Mouse (Mus musculus) liver, embryonic 14.5 days (tissue): ENCODE measurements around the gene Lipc.

Source experiments
- CTCF ChIP-seq: IDR thresholded peaks from 2 replicates; pipeline ENCODE4 v1.5.1; 2016; ENCODE audit warnings: antibody characterized with exemption, low read depth, control low read depth
- EP300 ChIP-seq: IDR thresholded peaks from 2 replicates; pipeline ENCODE4 v1.6.1; 2016; ENCODE audit warnings: antibody characterized with exemption, low read depth

DNA sequence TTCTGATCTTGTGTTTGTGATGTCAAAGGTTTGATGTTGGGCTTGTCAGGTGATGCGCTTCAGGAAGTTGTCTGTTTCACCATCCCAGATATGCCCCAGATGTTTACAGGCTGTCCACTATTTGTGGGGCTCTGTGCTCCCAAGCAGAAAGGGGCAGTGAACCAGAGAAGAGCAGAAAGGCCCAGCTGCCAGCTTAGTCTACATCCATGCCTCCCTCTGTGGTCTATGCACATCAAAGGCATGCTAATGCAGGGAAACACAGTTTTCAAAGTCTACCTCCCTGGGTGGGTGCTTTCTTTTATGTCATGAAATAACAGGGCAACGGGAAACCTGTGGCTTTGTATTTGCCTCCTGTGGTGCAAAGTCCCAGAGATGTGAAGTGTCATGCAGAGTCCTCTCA is 35.2 kb upstream of the Lipc start:
- TF ChIP-seq CTCF (no peak), EP300 (no peak)
